Mouse (Mus musculus) forebrain, embryonic 14.5 days (tissue): ENCODE results near the gene Slc22a6. TPM values are rescaled to one million over a fixed set of nuclear protein-coding genes. Genes with fewer than 3 reads are reported as not detected.

Experiments used
- ATAC-seq: fragments of 200-750 bp; cut with Nextera tagmentation; 2 replicates; pipeline ENCODE4 v1.8.0; 2017; ENCODE audit warnings: mild to moderate bottlenecking, moderate library complexity
- DNase-seq: peaks from one replicate; pipeline ENCODE4 v3.0.0-alpha.2; 2015; ENCODE audit warnings: low spot score
- H3K27ac ChIP-seq: fragments of 300-500 bp; sonication (generic); 2 replicates; pipeline ENCODE4 v1.5.1; 2014; ENCODE audit warnings: low read depth, mild to moderate bottlenecking, control low read depth, low read length, moderate library complexity
- H3K27me3 ChIP-seq: fragments of 300-500 bp; sonication (generic); replicated peaks from 2 replicates; pipeline ENCODE4 v1.6.1; 2014; ENCODE audit warnings: low read length, control low read depth, mixed read lengths; ENCODE audit not compliant: control insufficient read depth, insufficient read depth
- H3K36me3 ChIP-seq: fragments of 300-500 bp; sonication (generic); 2 replicates; pipeline ENCODE4 v1.6.1; 2014; ENCODE audit warnings: low read length, control low read depth; ENCODE audit not compliant: control insufficient read depth, insufficient read depth
- H3K4me1 ChIP-seq: fragments of 300-500 bp; sonication (generic); 2 replicates; pipeline ENCODE4 v1.6.1; 2014; ENCODE audit warnings: antibody characterized with exemption, low read length, control low read depth; ENCODE audit not compliant: control insufficient read depth, insufficient read depth
- H3K4me2 ChIP-seq: fragments of 300-500 bp; sonication (generic); 2 replicates; pipeline ENCODE4 v1.6.1; 2014; ENCODE audit warnings: mild to moderate bottlenecking, control low read depth, low read length
- H3K4me3 ChIP-seq: fragments of 300-500 bp; sonication (generic); 2 replicates; pipeline ENCODE4 v1.5.1; 2014; ENCODE audit warnings: low read depth, low read length, control low read depth
- H3K9ac ChIP-seq: fragments of 300-500 bp; sonication (generic); 2 replicates; pipeline ENCODE4 v1.6.1; 2014; ENCODE audit warnings: mild to moderate bottlenecking, low read length, control low read depth, moderate library complexity
- H3K9me3 ChIP-seq: fragments of 300-500 bp; sonication (generic); replicated peaks from 2 replicates; pipeline ENCODE4 v1.6.1; 2016; ENCODE audit warnings: low read length, control low read depth, mixed read lengths; ENCODE audit not compliant: control insufficient read depth
- WGBS: fragments of 180-500 bp; shearing (Covaris S2); extraction: QIAGEN DNeasy Blood & Tissue Kit; methylation state at CpG from one replicate; pipeline ENCODE4 v1.1.7; 2014; 5-methylcytosine and 5-hydroxymethylcytosine counted together
- polyA plus RNA-seq: library from polyadenylated mRNA; unstranded; fragments of >200 nt; fragmentation: Nextera tagmentation; extraction: Ambion mirVana; gene quantifications from 2 replicates; pipeline ENCODE4 v1.2.1, GENCODE M21; 2014

Gene Slc22a6
- polyA plus RNA-seq, 1 experiment from 2014 or later = 4.7 TPM

DNA sequence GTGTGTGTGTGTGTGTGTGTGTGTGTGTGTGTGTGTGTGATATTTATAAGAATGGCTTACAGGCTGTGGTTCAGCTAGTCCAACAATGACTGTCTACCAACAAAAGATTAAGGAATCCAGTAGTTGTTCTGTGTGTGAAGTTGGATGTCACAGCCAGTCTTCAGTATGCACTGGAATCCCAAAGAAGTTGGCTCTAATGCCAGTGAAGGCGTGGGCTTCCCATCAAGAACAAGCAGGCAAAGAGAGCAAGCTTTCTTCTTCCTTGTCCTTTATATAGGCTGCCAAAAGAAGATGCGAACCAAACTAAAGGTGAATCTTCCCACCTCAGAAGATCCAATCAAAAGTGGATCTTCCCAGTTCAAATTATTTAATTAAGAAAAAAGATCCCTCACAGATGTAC lies 31.9 kb upstream of the Slc22a6 start:
- H3K36me3 ChIP-seq = no peaks in the 10 kb centered on the region
- H3K9ac ChIP-seq = no peak overlapping the region
- ATAC-seq (no peak), DNase-seq (no peak)
- no peak overlapping the region for H3K27ac ChIP-seq
- no peak overlapping the region for H3K4me2 ChIP-seq
- no peaks in the 10 kb centered on the region for H3K9me3 ChIP-seq
- H3K4me3 ChIP-seq = no peak overlapping the region
- no peaks in the 10 kb centered on the region for H3K27me3 ChIP-seq
- no peaks in the 10 kb centered on the region for H3K4me1 ChIP-seq
- WGBS = 89% methylated on average over 2 of the region's 2 CpGs

DNA sequence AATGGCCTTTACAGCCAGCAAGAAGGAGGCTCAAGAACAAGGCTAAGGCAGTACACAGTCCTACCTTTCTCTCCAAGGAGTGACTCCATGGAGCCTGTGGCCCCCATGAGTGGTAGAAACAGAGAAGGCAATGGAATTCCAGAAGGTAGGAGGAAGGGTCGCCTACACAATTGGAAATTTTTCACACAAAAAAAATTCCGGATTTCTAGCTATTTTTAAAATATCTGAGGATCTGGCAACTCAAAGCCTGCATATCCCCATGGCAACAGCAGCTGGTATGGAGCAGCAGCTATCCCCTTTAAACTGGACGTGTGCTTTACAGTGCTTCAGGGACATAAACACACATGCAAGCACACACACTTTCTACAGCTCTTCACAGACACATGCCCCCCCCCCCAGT lies 31.5 kb upstream of the Slc22a6 start:
- Histone ChIP-seq H3K4me2 (no peak overlapping the region), H3K27me3 (no peaks in the 10 kb centered on the region), H3K4me1 (no peaks in the 10 kb centered on the region), H3K27ac (no peak overlapping the region), H3K9me3 (no peaks in the 10 kb centered on the region), H3K4me3 (no peak overlapping the region), H3K9ac (no peak overlapping the region), H3K36me3 (no peaks in the 10 kb centered on the region)
- ATAC-seq (no peak), DNase-seq (no peak)
- whole genome bisulfite sequencing = 62% methylated on average over 3 of the region's 3 CpGs

DNA sequence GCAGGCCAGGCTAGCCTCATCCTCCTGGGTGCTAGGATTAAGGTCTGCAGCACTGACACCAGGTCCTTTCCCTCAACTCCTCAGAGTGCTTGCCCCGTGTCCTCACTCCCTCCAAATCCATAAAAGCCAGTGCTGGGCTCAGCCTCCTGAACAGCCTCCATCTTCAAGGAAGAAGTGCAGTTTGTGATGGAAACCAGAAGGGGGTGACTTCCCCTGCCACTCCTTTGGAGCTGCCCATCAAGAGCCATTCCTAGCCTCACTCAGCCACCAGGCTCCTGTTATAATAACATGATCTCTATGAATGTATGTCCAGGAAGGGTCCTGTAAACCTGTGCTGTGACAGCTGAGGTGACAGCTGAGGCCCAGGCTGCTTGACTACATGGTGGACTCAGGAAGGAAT lies 30.5 kb upstream of the Slc22a6 start:
- ATAC-seq (no peak), DNase-seq (no peak)
- Histone ChIP-seq H3K27me3 (no peaks in the 10 kb centered on the region), H3K4me1 (no peaks in the 10 kb centered on the region), H3K9me3 (no peaks in the 10 kb centered on the region), H3K9ac (no peak overlapping the region), H3K36me3 (no peaks in the 10 kb centered on the region), H3K27ac (no peak overlapping the region), H3K4me2 (no peak overlapping the region), H3K4me3 (no peak overlapping the region)
- 63% methylated on average over 1 of the region's 1 CpGs for whole genome bisulfite sequencing

DNA sequence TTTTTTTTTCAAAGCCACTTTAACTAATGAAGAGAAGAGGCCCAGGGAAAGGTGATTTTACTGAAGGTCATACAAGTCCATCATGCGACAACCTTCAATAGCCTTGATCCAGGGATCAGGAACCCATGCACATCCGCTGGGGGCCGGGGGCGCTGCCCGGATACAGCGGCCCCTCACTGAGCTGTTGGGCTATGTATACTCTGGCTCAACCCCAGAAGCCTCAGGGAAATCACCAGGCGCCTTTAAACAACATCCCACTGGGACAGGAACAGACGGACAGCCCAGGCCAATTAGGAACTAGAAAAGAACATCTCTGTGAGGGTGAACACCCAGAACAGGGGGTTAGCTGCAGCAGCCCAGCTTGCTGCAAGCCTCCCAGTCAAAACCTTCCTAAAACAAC lies 26.9 kb upstream of the Slc22a6 start, which contains the start of gene Slc22a8:
Gene Slc22a8, plus strand, starts transcription at position 301 of the 400 bp plus-strand sequence.
- ATAC-seq = no peak

DNA sequence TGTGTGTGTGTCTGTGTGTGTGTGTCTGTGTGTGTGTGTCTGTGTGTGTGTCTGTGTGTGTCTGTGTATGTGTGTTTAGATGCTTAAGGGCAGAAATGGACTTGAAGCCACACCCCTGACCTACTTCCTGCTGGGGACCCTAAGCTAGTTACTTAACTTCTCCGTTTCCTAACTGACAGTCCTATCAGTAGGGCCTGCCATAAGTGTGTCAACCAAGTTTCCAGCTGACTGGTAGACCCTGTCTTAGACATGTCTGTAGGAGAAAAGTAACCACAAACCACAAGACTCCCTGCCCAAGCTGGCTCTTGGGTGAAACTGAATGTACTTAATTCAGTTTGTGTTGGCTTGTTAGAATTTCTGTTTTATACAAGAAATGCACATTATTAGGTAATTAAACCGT lies 25.7 kb upstream of the Slc22a6 start:
- Histone ChIP-seq H3K27me3 (no peaks in the 10 kb centered on the region), H3K9me3 (no peaks in the 10 kb centered on the region), H3K4me3 (no peak overlapping the region), H3K9ac (no peak overlapping the region), H3K27ac (no peak overlapping the region), H3K4me2 (no peak overlapping the region), H3K4me1 (no peaks in the 10 kb centered on the region), H3K36me3 (no peaks in the 10 kb centered on the region)
- ATAC-seq = no peak
- WGBS = 83% methylated on average over 2 of the region's 2 CpGs
- no peak for DNase-seq

More for the DNA sequence above, 26.9 kb upstream of the Slc22a6 start, which contains the start of gene Slc22a8:
- 61% methylated on average over 8 of the region's 8 CpGs for WGBS
- Histone ChIP-seq H3K4me3 (no peak within 1 kb of the TSS), H3K27ac (no peak within 1 kb of the TSS), H3K9me3 (no peaks in the 10 kb centered on the region), H3K9ac (no peak within 1 kb of the TSS), H3K27me3 (no peaks in the 10 kb centered on the region), H3K4me1 (no peaks in the 10 kb centered on the region), H3K4me2 (no peak within 1 kb of the TSS), H3K36me3 (no peaks in the 10 kb centered on the region)
- DNase-seq = peak; percentile 1

DNA sequence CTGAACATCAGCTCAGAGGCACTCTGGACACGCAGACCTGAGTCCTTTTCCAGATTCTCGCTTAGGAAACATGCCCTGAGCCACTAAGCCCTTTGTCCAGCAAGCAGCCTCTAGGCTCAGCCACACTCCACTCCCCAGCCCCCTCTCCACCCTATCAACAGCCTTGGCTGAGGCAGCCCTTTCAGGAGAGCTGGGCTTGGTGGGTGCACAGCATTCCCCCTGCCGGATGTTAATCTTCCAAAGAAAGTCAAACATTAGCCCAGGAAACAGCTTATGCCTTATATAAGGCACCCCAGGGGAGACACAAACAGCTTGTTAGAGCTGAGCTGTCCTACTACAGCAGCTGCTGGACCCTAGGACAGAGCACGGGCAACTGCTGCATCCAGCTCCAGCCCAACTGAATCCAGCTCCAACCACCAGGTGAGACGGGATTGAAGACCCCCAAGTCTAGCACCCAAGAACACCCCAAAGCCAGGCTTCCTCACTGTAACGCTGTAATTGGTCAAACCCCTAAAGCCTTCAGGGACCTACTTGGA lies 24.9 kb upstream of the Slc22a6 start:
- no peak overlapping the region for H3K9ac ChIP-seq
- no peaks in the 10 kb centered on the region for H3K9me3 ChIP-seq
- no peak overlapping the region for H3K27ac ChIP-seq
- H3K4me2 ChIP-seq = no peak overlapping the region
- ATAC-seq (no peak), DNase-seq (no peak)
- H3K4me3 ChIP-seq = no peak overlapping the region
- WGBS = 58% methylated on average over 6 of the region's 6 CpGs
- H3K4me1 ChIP-seq = no peaks in the 10 kb centered on the region
- H3K27me3 ChIP-seq = no peaks in the 10 kb centered on the region
- no peaks in the 10 kb centered on the region for H3K36me3 ChIP-seq

DNA sequence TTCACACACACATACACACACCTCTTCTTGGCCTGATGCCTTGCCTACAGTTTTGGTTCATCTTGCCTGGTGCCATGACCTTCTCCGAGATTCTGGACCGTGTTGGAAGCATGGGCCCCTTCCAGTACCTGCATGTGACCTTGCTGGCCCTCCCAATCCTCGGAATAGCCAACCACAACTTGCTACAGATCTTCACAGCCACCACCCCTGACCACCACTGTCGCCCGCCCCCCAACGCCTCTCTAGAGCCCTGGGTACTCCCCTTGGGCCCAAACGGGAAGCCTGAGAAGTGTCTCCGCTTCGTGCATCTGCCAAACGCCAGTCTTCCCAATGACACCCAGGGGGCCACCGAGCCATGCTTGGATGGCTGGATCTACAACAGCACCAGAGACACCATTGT lies 24.0 kb upstream of the Slc22a6 start:
- Histone ChIP-seq H3K27ac (no peak overlapping the region), H3K9ac (no peak overlapping the region), H3K4me3 (no peak overlapping the region), H3K36me3 (no peaks in the 10 kb centered on the region), H3K4me1 (no peaks in the 10 kb centered on the region), H3K27me3 (no peaks in the 10 kb centered on the region), H3K4me2 (no peak overlapping the region), H3K9me3 (no peaks in the 10 kb centered on the region)
- 87% methylated on average over 11 of the region's 11 CpGs for WGBS
- no peak for ATAC-seq
- no peak for DNase-seq

DNA sequence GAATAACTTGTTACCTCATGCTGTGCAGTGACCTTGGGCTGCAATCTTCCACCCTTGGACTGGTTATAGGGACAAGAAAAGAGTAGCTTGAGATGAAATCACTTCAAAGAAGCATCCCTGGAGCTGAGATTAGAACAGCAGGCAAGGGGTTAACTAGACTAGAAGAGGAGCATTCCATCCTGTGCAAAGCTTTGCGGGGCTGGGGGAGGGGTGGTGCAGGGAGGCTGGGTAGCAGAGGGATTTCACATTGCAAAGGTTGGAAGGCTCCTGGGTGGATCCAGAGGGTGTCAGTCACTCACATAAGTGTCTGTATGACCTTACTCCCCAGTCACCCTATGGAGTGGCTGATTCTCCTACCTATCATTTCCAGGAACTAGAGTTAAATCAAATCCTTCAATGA lies 23.3 kb upstream of the Slc22a6 start:
- WGBS = 0% methylated on average over 1 of the region's 1 CpGs

DNA sequence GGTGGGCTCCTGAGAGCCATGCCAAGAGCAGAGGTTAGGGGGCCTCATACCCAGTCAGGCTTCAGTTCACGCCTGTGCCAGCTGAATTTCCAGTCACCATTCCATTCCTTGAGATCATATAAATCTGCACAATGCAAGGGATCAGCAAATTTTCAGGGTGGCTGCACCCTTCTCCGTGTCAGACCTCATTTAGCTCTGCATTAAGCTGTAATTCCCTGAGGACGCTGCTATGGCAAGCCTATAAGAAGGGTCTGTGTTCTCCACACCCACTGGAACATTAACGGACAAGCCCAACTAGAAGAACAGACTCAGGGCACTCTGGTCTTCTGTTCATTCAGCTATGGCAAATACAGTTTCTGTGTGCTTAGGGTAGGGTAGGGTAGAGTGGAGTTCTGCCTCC lies 20.6 kb upstream of the Slc22a6 start:
- Histone ChIP-seq H3K36me3 (no peaks in the 10 kb centered on the region), H3K4me2 (no peak overlapping the region), H3K9me3 (no peaks in the 10 kb centered on the region), H3K9ac (no peak overlapping the region), H3K4me1 (no peaks in the 10 kb centered on the region), H3K27ac (no peak overlapping the region), H3K4me3 (no peak overlapping the region), H3K27me3 (no peaks in the 10 kb centered on the region)
- no peak for ATAC-seq
- WGBS = 43% methylated on average over 4 of the region's 4 CpGs
- no peak for DNase-seq

More for the DNA sequence above, 23.3 kb upstream of the Slc22a6 start:
- ATAC-seq (no peak), DNase-seq (peak; percentile 2)
- no peaks in the 10 kb centered on the region for H3K9me3 ChIP-seq
- no peaks in the 10 kb centered on the region for H3K27me3 ChIP-seq
- no peaks in the 10 kb centered on the region for H3K36me3 ChIP-seq
- no peak overlapping the region for H3K9ac ChIP-seq
- H3K4me3 ChIP-seq = no peak overlapping the region
- no peak overlapping the region for H3K27ac ChIP-seq
- H3K4me2 ChIP-seq = no peak overlapping the region
- H3K4me1 ChIP-seq = no peaks in the 10 kb centered on the region
